Mouse (Mus musculus): ENCODE measurements at regions not wholly inside any gene's neighbourhood (a gene's known extent, or its start where the extent isn't known, plus 50 kb on each side); places are given as distances from the start of the nearest gene placed in this dataset.

DNA sequence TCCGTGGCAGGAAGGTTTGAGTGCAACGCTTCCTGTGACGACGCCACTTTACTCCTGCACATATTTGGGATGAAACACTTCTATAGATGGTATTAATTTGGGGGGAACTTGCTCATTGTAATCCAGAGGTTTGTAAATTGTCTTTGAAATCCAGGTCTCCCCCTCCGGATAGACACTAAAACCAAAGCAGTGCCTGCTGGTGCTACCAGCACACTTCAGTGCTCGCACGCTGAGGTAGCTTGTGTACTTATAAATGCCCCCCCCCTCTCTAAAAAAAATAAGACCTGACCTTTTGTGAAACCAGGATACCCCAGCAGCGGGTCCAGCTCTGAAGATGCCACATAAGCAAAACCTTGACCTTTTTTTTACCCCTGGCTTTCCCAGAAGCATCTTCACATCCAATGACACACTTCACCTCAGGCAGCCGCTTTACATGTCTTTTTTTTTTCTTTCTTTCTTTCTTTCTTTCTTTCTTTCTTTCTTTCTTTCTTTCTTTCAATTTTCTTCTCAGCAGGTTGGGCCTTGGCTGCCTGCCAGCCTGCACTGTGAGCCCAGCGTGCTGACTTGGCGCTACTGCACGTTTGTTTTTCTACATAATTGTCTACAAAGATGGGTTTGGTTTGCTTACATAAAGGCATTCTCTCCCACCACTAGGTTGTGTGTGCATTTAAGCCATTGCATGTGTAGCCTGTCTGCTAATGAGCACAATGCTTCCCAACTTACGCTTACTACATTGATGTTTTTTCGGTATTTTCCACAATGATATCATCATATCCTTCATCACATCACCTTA is 301.8 kb downstream of the Parp8 start:
- H3K27ac ChIP-seq (replicated peaks; ENCODE audit: low read depth, low read length) = no peak overlapping the region
- TF ChIP-seq POLR2A (IDR thresholded peaks at IDR 0.05; ENCODE audit: borderline replicate concordance, extremely low read depth, insufficient read depth, insufficient read length) = no peak
- H3K4me1 ChIP-seq (ENCODE audit: control insufficient read depth, insufficient read depth, low read length) = no peaks in the 10 kb centered on the region; the same call in 1 of the 2 replicates
- ATAC-seq (ENCODE audit: low FRiP score, low read depth) = no peak
- H3K9ac ChIP-seq (ENCODE audit: low read depth, low read length, severe bottlenecking) = no peak overlapping the region
- no peak overlapping the region for H3K4me2 ChIP-seq (replicated peaks; ENCODE audit: low read depth, low read length, severe bottlenecking)
- DNase-seq (ENCODE audit: low spot score) = no peak
- no peak overlapping the region for H3K4me3 ChIP-seq (replicated peaks; ENCODE audit: low read length)
- 72% methylated on average over 14 of the region's 14 CpGs for WGBS
- H3K9me3 ChIP-seq (ENCODE audit: control insufficient read depth, low read length) = no peaks in the 10 kb centered on the region
- no peaks in the 10 kb centered on the region for H3K36me3 ChIP-seq (ENCODE audit: control insufficient read depth, insufficient read depth, low read length)
- no peaks in the 10 kb centered on the region for H3K27me3 ChIP-seq (ENCODE audit: control insufficient read depth, insufficient read depth, low read length)

DNA sequence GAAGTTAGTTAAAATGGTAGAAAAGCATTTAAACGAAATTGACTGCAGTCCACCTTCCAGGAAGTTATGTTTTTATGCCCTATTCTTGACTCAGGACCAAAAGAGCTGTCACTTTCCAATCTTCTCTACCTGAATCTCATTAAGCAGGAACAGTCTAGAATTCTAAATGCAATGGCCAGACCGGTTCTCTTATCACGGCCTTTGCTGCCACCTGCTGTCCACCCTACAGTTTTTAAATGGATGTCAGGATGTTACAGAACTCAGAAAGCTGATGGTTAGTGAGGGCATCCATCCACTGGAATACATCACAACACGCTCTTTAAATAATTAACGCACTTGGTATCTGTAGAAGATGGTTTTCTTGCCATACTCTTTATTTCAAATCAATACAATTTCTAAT is 310.5 kb downstream of the Parp8 start:
- Histone ChIP-seq H3K27me3 (ENCODE audit: control insufficient read depth, insufficient read depth, low read length) (peaks cover 26% of the 10 kb centered on the region), H3K4me3 (replicated peaks; ENCODE audit: low read length) (no peak overlapping the region), H3K4me2 (replicated peaks; ENCODE audit: low read depth, low read length, severe bottlenecking) (no peak overlapping the region), H3K9me3 (ENCODE audit: control insufficient read depth, low read length) (no peaks in the 10 kb centered on the region), H3K27ac (replicated peaks; ENCODE audit: low read depth, low read length) (no peak overlapping the region), H3K4me1 (ENCODE audit: control insufficient read depth, insufficient read depth, low read length) (peaks cover 11% of the 10 kb centered on the region), H3K9ac (ENCODE audit: low read depth, low read length, severe bottlenecking) (no peak overlapping the region), H3K36me3 (ENCODE audit: control insufficient read depth, insufficient read depth, low read length) (no peaks in the 10 kb centered on the region)
- no peak for ATAC-seq (ENCODE audit: low FRiP score, low read depth)
- TF ChIP-seq POLR2A (IDR thresholded peaks at IDR 0.05; ENCODE audit: borderline replicate concordance, extremely low read depth, insufficient read depth, insufficient read length) = no peak
- DNase-seq (ENCODE audit: low spot score) = peak; percentile 82
- WGBS = 11% methylated on average over 5 of the region's 5 CpGs

DNA sequence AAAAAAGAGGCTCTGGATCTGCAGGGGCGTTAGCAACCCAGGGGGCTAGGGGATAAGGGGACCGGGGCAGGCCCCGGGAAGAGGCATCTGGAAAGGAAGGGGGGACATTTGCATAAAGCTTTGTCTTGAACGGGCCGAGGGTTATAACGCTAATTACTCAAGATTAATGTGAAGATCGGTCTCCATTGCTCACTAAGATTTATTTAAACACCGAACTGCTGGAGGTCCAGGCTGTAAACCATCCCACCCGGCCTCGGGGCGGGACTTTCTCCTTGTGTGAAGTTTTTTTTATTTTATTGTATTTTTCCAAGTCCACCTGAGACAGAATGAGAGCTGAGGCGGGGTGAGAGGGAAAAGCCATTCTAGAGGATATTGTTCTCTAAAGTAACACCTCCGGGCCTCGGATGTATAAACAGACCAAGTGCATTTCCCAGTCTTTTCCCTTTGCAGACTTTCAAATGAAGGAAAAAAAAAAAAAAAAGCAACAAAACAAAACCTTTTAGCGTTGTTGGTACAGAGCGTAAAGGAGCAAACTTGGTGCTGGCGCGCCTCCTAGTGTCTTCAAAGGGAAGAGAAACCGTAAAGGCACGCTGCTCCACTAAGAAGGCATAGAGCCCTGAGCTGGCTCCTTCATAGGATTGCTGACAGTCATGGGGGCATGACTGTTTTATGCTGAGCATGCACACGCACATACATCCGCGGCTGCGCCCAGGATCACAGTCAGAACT is 313.3 kb downstream of the Parp8 start:
- under 1% methylated on average over 24 of the region's 24 CpGs for WGBS
- Histone ChIP-seq H3K36me3 (ENCODE audit: control insufficient read depth, insufficient read depth, low read length) (no peaks in the 10 kb centered on the region), H3K9ac (ENCODE audit: low read depth, low read length, severe bottlenecking) (peak overlapping the region; percentile 34; the same call in 1 of the 2 replicates), H3K4me3 (replicated peaks; ENCODE audit: low read length) (peak overlapping the region; percentile 33), H3K27ac (replicated peaks; ENCODE audit: low read depth, low read length) (no peak overlapping the region), H3K4me2 (replicated peaks; ENCODE audit: low read depth, low read length, severe bottlenecking) (peak overlapping the region; percentile 70), H3K4me1 (ENCODE audit: control insufficient read depth, insufficient read depth, low read length) (peaks cover 11% of the 10 kb centered on the region), H3K9me3 (ENCODE audit: control insufficient read depth, low read length) (no peaks in the 10 kb centered on the region), H3K27me3 (ENCODE audit: control insufficient read depth, insufficient read depth, low read length) (peaks cover 53% of the 10 kb centered on the region)
- peak; percentile 77 for ATAC-seq (ENCODE audit: low FRiP score, low read depth)
- no peak for TF ChIP-seq POLR2A (IDR thresholded peaks at IDR 0.05; ENCODE audit: borderline replicate concordance, extremely low read depth, insufficient read depth, insufficient read length)
- DNase-seq (ENCODE audit: low spot score) = peak; percentile 86

DNA sequence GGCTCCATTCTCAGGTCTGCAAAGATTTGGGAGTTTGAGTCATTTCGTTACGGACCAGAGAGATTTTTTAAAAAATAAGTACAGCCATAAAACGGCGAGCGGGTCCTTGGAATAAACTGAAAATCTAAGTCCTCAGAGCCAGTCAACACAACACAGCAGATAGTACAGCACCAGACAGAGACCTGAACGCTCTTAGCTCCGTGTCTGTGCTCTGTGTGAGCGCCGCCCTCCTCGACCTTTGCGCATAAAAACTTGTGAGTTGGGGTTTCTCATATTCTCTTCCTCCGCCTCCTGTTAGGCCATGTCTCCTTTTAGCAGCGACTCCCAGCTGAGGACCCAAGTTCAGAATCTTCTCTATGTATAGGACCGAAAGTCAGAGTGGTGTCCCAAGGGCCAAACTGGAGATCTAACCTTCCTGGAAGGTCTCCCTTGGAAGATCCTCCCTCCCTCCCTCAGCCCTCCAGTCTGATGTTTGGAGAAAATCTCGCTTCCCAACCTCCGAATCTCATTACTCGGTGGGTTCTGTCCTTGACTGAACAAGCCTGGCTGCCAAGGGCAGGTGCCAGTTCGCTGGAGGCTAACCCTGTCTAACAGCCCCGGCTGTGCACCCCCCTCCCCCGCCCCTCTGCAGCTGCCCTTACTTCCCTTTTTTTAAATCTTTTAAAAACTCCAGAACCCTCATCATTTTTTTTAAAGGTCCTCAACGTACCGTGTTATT is 314.0 kb downstream of the Parp8 start:
- peak overlapping the region; percentile 34; the same call in 1 of the 2 replicates for H3K9ac ChIP-seq (ENCODE audit: low read depth, low read length, severe bottlenecking)
- no peak for TF ChIP-seq POLR2A (IDR thresholded peaks at IDR 0.05; ENCODE audit: borderline replicate concordance, extremely low read depth, insufficient read depth, insufficient read length)
- peaks cover 61% of the 10 kb centered on the region for H3K27me3 ChIP-seq (ENCODE audit: control insufficient read depth, insufficient read depth, low read length)
- H3K27ac ChIP-seq (replicated peaks; ENCODE audit: low read depth, low read length) = no peak overlapping the region
- ATAC-seq (ENCODE audit: low FRiP score, low read depth) = no peak; the same call in 1 of the 2 replicates
- peak overlapping the region; percentile 33 for H3K4me3 ChIP-seq (replicated peaks; ENCODE audit: low read length)
- no peak for DNase-seq (ENCODE audit: low spot score)
- WGBS = 1% methylated on average over 22 of the region's 22 CpGs
- H3K4me1 ChIP-seq (ENCODE audit: control insufficient read depth, insufficient read depth, low read length) = peaks cover 11% of the 10 kb centered on the region
- H3K9me3 ChIP-seq (ENCODE audit: control insufficient read depth, low read length) = no peaks in the 10 kb centered on the region
- H3K36me3 ChIP-seq (ENCODE audit: control insufficient read depth, insufficient read depth, low read length) = no peaks in the 10 kb centered on the region
- H3K4me2 ChIP-seq (replicated peaks; ENCODE audit: low read depth, low read length, severe bottlenecking) = peak overlapping the region; percentile 70

GRCm38 (mm10) chr13:116709671-116710070 is 315.7 kb downstream of the Parp8 start:
- ATAC-seq (ENCODE audit: low FRiP score, low read depth) (no peak), DNase-seq (ENCODE audit: low spot score) (no peak)
- 25% methylated on average over 5 of the region's 7 CpGs for WGBS
- H3K4me1 ChIP-seq (ENCODE audit: control insufficient read depth, insufficient read depth, low read length) = peaks cover 14% of the 10 kb centered on the region
- H3K27ac ChIP-seq (replicated peaks; ENCODE audit: low read depth, low read length) = no peak overlapping the region
- H3K9me3 ChIP-seq (ENCODE audit: control insufficient read depth, low read length) = no peaks in the 10 kb centered on the region
- H3K4me2 ChIP-seq (replicated peaks; ENCODE audit: low read depth, low read length, severe bottlenecking) = no peak overlapping the region
- H3K27me3 ChIP-seq (ENCODE audit: control insufficient read depth, insufficient read depth, low read length) = peaks cover 76% of the 10 kb centered on the region
- no peak overlapping the region for H3K9ac ChIP-seq (ENCODE audit: low read depth, low read length, severe bottlenecking)
- H3K36me3 ChIP-seq (ENCODE audit: control insufficient read depth, insufficient read depth, low read length) = no peaks in the 10 kb centered on the region
- TF ChIP-seq POLR2A (IDR thresholded peaks at IDR 0.05; ENCODE audit: borderline replicate concordance, extremely low read depth, insufficient read depth, insufficient read length) = no peak
- H3K4me3 ChIP-seq (replicated peaks; ENCODE audit: low read length) = no peak overlapping the region
